Mouse (Mus musculus): Measurements from ENCODE around the gene Spib. TPM values are rescaled to one million over a fixed set of nuclear protein-coding genes. Genes with fewer than 3 reads are reported as not detected.

The Spib gene
- polyA plus RNA-seq, 1 experiment from 2014 or later = not detected

GRCm38 (mm10) chr7:44560435-44561400 lies 28.8 kb upstream of the Spib start:
- no peak overlapping the region for H3K4me2 ChIP-seq
- peaks cover 18% of the 10 kb centered on the region; the same call in 1 of the 2 replicates for H3K27me3 ChIP-seq
- H3K9ac ChIP-seq = no peak overlapping the region
- ATAC-seq (ENCODE audit: low FRiP score) = peak; percentile 52; the same call in 1 of the 2 replicates
- H3K36me3 ChIP-seq = no peaks in the 10 kb centered on the region
- no peak overlapping the region for H3K27ac ChIP-seq
- H3K4me1 ChIP-seq (replicated peaks) = no peaks in the 10 kb centered on the region
- H3K9me3 ChIP-seq = no peaks in the 10 kb centered on the region
- WGBS = 53% methylated on average over 18 of the region's 18 CpGs
- no peak overlapping the region for H3K4me3 ChIP-seq

GRCm38 (mm10) chr7:44557629-44558028 lies 25.8 kb upstream of the Spib start:
- Histone ChIP-seq H3K27me3 (peaks cover 24% of the 10 kb centered on the region; the same call in 1 of the 2 replicates), H3K4me1 (replicated peaks) (peaks cover 12% of the 10 kb centered on the region), H3K4me2 (no peak overlapping the region), H3K9me3 (no peaks in the 10 kb centered on the region), H3K4me3 (no peak overlapping the region), H3K27ac (no peak overlapping the region), H3K9ac (no peak overlapping the region; the same call in 1 of the 2 replicates), H3K36me3 (no peaks in the 10 kb centered on the region)
- no peak for ATAC-seq (ENCODE audit: low FRiP score)
- 73% methylated on average over 2 of the region's 2 CpGs for WGBS

GRCm38 (mm10) chr7:44553826-44554225 lies 22.0 kb upstream of the Spib start, which contains the start of gene Nr1h2:
TSS of gene Nr1h2 (minus strand) at chr7:44553951.
- Histone ChIP-seq H3K36me3 (peaks cover 31% of the 10 kb centered on the region), H3K27ac (peak within 1 kb of the TSS; percentile 91), H3K4me2 (peak within 1 kb of the TSS; percentile 70), H3K27me3 (peaks cover 24% of the 10 kb centered on the region; the same call in 1 of the 2 replicates), H3K4me3 (peak within 1 kb of the TSS; percentile 71), H3K9ac (peak within 1 kb of the TSS; percentile 65), H3K4me1 (replicated peaks) (peaks cover 16% of the 10 kb centered on the region), H3K9me3 (no peaks in the 10 kb centered on the region)
- ATAC-seq (ENCODE audit: low FRiP score) = peak; percentile 76
- under 1% methylated on average over 22 of the region's 22 CpGs for WGBS

GRCm38 (mm10) chr7:44553196-44553764 lies 21.4 kb upstream of the Spib start:
- Histone ChIP-seq H3K27me3 (peaks cover 24% of the 10 kb centered on the region; the same call in 1 of the 2 replicates), H3K4me2 (peak overlapping the region; percentile 70), H3K9me3 (no peaks in the 10 kb centered on the region), H3K36me3 (peaks cover 31% of the 10 kb centered on the region), H3K9ac (peak overlapping the region; percentile 65), H3K4me3 (peak overlapping the region; percentile 71), H3K27ac (peak overlapping the region; percentile 91), H3K4me1 (replicated peaks) (peaks cover 18% of the 10 kb centered on the region)
- peak; percentile 76 for ATAC-seq (ENCODE audit: low FRiP score)
- 1% methylated on average over 32 of the region's 32 CpGs for WGBS

GRCm38 (mm10) chr7:44552141-44552908 lies 20.5 kb upstream of the Spib start:
- Histone ChIP-seq H3K36me3 (peaks cover 31% of the 10 kb centered on the region), H3K4me2 (peak overlapping the region; percentile 70), H3K27me3 (peaks cover 21% of the 10 kb centered on the region; the same call in 1 of the 2 replicates), H3K4me3 (peak overlapping the region; percentile 71), H3K4me1 (replicated peaks) (peaks cover 28% of the 10 kb centered on the region), H3K9me3 (no peaks in the 10 kb centered on the region), H3K27ac (0 out of 2 replicates have a peak overlapping the region, but pooled peaks have one; percentile 91), H3K9ac (peak overlapping the region; percentile 65; the same call in 1 of the 2 replicates)
- 89% methylated on average over 30 of the region's 31 CpGs for WGBS
- peak; percentile 15 for ATAC-seq (ENCODE audit: low FRiP score)

- Histone ChIP-seq H3K9me3 (no peaks in the 10 kb centered on the region), H3K36me3 (peaks cover 31% of the 10 kb centered on the region), H3K27ac (no peak overlapping the region), H3K4me1 (replicated peaks) (peaks cover 30% of the 10 kb centered on the region), H3K9ac (no peak overlapping the region), H3K27me3 (peaks cover 15% of the 10 kb centered on the region; the same call in 1 of the 2 replicates), H3K4me3 (no peak overlapping the region), H3K4me2 (no peak overlapping the region)
- WGBS = 83% methylated on average over 22 of the region's 22 CpGs
- ATAC-seq (ENCODE audit: low FRiP score) = no peak
Measured at GRCm38 (mm10) chr7:44551731-44552130, 19.9 kb upstream of the Spib start.

- Histone ChIP-seq H3K9ac (no peak overlapping the region), H3K27me3 (peaks cover 10% of the 10 kb centered on the region; the same call in 1 of the 2 replicates), H3K27ac (no peak overlapping the region), H3K4me1 (replicated peaks) (peaks cover 30% of the 10 kb centered on the region), H3K4me2 (no peak overlapping the region), H3K9me3 (no peaks in the 10 kb centered on the region), H3K4me3 (no peak overlapping the region), H3K36me3 (peaks cover 31% of the 10 kb centered on the region)
- ATAC-seq (ENCODE audit: low FRiP score) = no peak
- 94% methylated on average over 21 of the region's 21 CpGs for WGBS
Measured at GRCm38 (mm10) chr7:44551301-44551700, 19.4 kb upstream of the Spib start.

- Histone ChIP-seq H3K9ac (no peak overlapping the region), H3K27me3 (0 out of 2 replicates have a peak, but pooled peaks cover 2% of the 10 kb centered on the region), H3K9me3 (no peaks in the 10 kb centered on the region), H3K27ac (no peak overlapping the region), H3K4me2 (no peak overlapping the region), H3K4me1 (replicated peaks) (peaks cover 30% of the 10 kb centered on the region), H3K4me3 (no peak overlapping the region), H3K36me3 (peaks cover 31% of the 10 kb centered on the region)
- WGBS = 97% methylated on average over 12 of the region's 12 CpGs
- ATAC-seq (ENCODE audit: low FRiP score) = no peak
Measured at GRCm38 (mm10) chr7:44550409-44550678, 18.5 kb upstream of the Spib start.

GRCm38 (mm10) chr7:44549621-44550408 lies 17.9 kb upstream of the Spib start:
- Histone ChIP-seq H3K27ac (no peak overlapping the region), H3K4me2 (no peak overlapping the region), H3K4me1 (replicated peaks) (peaks cover 30% of the 10 kb centered on the region), H3K9ac (no peak overlapping the region), H3K27me3 (no peaks in the 10 kb centered on the region), H3K36me3 (peaks cover 31% of the 10 kb centered on the region), H3K4me3 (no peak overlapping the region), H3K9me3 (no peaks in the 10 kb centered on the region)
- no peak for ATAC-seq (ENCODE audit: low FRiP score)
- 97% methylated on average over 23 of the region's 23 CpGs for WGBS

GRCm38 (mm10) chr7:44548497-44549087 lies 16.7 kb upstream of the Spib start, which contains the start of gene Pold1:
TSS of gene Pold1 (minus strand) at chr7:44548849.
- ATAC-seq (ENCODE audit: low FRiP score) = peak; percentile 89
- Histone ChIP-seq H3K9me3 (no peaks in the 10 kb centered on the region), H3K4me3 (peak within 1 kb of the TSS; percentile 58), H3K36me3 (peaks cover 31% of the 10 kb centered on the region), H3K9ac (peak within 1 kb of the TSS; percentile 73), H3K27me3 (no peaks in the 10 kb centered on the region), H3K4me1 (replicated peaks) (peaks cover 27% of the 10 kb centered on the region), H3K27ac (peak within 1 kb of the TSS; percentile 74), H3K4me2 (peak within 1 kb of the TSS; percentile 93)
- WGBS = under 1% methylated on average over 43 of the region's 43 CpGs

- Histone ChIP-seq H3K4me2 (peak overlapping the region; percentile 93), H3K27ac (no peak overlapping the region), H3K9me3 (no peaks in the 10 kb centered on the region), H3K4me1 (replicated peaks) (peaks cover 18% of the 10 kb centered on the region), H3K4me3 (peak overlapping the region; percentile 58), H3K9ac (peak overlapping the region; percentile 73), H3K36me3 (peaks cover 31% of the 10 kb centered on the region), H3K27me3 (no peaks in the 10 kb centered on the region)
- ATAC-seq (ENCODE audit: low FRiP score) = no peak
- WGBS = 20% methylated on average over 5 of the region's 5 CpGs
Measured at GRCm38 (mm10) chr7:44547725-44548124, 15.9 kb upstream of the Spib start.

All from hindbrain, embryonic 13.5 days (tissue).